Mouse (Mus musculus) macrophage (primary cell): Measurements from ENCODE around the gene D5Ertd579e. TPM values are rescaled to one million over a fixed set of nuclear protein-coding genes. Genes with fewer than 3 reads are reported as not detected.

Source experiments
- H3K27ac ChIP-seq: fragments of 350-480 bp; formaldehyde crosslinking; 2 replicates; pipeline ENCODE4 v1.9.0; 2021
- H3K36me3 ChIP-seq: fragments of 350-480 bp; formaldehyde crosslinking; 2 replicates; pipeline ENCODE4 v1.9.0; 2021; ENCODE audit errors: inconsistent target
- H3K4me3 ChIP-seq: fragments of 350-480 bp; formaldehyde crosslinking; 2 replicates; pipeline ENCODE4 v1.9.0; 2021; ENCODE audit errors: inconsistent target
- H3K79me2 ChIP-seq: fragments of 350-480 bp; formaldehyde crosslinking; 2 replicates; pipeline ENCODE4 v1.9.0; 2021; ENCODE audit errors: inconsistent target
- WGBS: methylation state at CpG from one replicate; pipeline ENCODE4 v1.1.7; 2026; ENCODE audit warnings: inconsistent platforms; ENCODE audit not compliant: missing documents; 5-methylcytosine and 5-hydroxymethylcytosine counted together
- polyA plus RNA-seq: library from polyadenylated mRNA; stranded (reverse); fragments of 250-400 nt; gene quantifications from 3 replicates; pipeline ENCODE4 v1.2.4, GENCODE M21; 2018; ENCODE audit warnings: inconsistent platforms

The D5Ertd579e gene
- polyA plus RNA-seq, 1 experiment from 2014 or later = 17.3 TPM

DNA sequence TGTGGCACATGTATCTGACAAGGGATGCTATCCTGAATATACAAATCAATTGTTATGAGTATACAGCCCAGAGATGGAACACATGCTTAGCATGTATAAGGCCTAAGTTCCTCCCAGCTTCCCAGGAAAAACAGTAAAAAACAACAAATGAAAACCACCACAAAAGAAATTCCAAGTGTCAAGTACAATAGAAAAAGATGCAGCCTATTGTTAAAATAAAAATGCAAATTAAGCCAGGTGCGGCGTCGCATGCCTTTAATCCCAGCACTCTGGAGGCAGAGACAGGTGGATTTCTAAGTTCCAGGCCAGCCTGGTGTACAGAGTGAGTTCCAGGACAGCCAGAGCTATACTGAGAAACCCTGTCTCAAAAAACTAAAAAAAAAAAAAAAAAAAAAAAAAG is 138.9 kb downstream of the D5Ertd579e start:
- Histone ChIP-seq H3K4me3 (no peak overlapping the region), H3K79me2 (peaks cover 100% of the 10 kb centered on the region), H3K36me3 (no peaks in the 10 kb centered on the region), H3K27ac (peak overlapping the region; percentile 47; the same call in 1 of the 2 replicates)
- WGBS = 100% methylated on average over 3 of the region's 3 CpGs

DNA sequence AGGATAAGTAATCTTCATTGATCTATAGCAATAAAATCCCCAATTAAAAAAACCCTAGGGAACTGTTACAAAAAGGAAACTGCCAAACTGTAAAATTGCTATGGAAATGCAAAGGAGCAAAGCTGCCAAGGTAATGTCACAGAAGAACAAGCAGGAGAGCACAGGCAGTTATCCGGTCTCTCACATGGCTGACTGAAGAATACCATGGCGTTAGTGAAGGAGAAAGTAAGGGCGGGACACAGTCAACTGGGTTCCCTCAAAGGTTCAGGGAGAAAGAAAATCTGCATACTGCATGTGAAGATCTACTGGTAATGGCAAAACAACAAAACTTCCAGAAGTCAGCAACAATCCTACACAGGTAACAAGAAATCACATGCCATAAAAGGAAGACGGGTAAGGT is 139.5 kb downstream of the D5Ertd579e start:
- H3K27ac ChIP-seq = no peak overlapping the region

DNA sequence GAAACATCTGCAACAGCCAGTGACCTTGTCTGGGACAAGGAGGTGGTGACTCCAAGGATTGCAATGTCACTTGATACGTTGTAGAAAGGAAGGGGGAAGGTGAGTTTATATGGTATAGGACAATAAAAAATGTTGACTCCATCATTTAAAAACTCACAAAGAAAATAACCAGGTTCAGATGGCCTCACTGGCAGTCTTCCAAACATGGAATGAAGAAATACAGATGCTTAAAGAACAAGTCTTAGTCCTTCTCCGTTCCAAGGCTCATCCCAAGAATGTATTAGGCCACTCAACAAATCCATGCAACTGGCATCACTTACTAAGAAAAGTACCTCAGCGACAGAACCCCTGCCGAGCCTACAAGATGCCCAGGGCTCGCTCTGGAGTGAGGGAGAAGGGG is 141.3 kb downstream of the D5Ertd579e start:
- H3K36me3 ChIP-seq = no peaks in the 10 kb centered on the region
- no peak overlapping the region for H3K4me3 ChIP-seq
- WGBS = 94% methylated on average over 4 of the region's 5 CpGs
- peaks cover 100% of the 10 kb centered on the region for H3K79me2 ChIP-seq
- H3K27ac ChIP-seq = peak overlapping the region; percentile 22; the same call in 1 of the 2 replicates

More for the DNA sequence above, 139.5 kb downstream of the D5Ertd579e start:
- Histone ChIP-seq H3K36me3 (no peaks in the 10 kb centered on the region), H3K4me3 (no peak overlapping the region), H3K79me2 (peaks cover 100% of the 10 kb centered on the region)
- 98% methylated on average over 4 of the region's 4 CpGs for WGBS

DNA sequence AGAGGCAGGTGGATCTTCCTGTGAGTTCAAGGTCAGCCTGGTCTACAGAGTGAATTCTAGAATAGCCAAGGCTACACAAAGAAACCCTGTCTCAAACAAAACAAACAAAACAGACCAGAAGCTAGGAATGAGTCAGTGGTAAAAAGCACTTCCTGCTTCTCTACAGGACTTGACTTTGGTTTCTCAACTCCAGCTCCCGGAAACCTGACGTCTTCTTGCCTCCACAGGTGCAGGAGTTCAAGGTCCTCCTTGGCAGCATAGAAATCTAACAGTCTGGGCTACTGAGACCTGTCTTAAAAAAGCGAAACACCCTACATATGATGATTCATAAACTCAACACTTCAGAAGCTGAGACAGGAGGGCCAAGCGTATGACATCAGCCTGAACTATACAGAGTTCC is 141.9 kb downstream of the D5Ertd579e start:
- no peak overlapping the region for H3K4me3 ChIP-seq
- WGBS = 43% methylated on average over 4 of the region's 4 CpGs
- H3K27ac ChIP-seq = peak overlapping the region; percentile 22
- H3K79me2 ChIP-seq = peaks cover 97% of the 10 kb centered on the region
- H3K36me3 ChIP-seq = no peaks in the 10 kb centered on the region

DNA sequence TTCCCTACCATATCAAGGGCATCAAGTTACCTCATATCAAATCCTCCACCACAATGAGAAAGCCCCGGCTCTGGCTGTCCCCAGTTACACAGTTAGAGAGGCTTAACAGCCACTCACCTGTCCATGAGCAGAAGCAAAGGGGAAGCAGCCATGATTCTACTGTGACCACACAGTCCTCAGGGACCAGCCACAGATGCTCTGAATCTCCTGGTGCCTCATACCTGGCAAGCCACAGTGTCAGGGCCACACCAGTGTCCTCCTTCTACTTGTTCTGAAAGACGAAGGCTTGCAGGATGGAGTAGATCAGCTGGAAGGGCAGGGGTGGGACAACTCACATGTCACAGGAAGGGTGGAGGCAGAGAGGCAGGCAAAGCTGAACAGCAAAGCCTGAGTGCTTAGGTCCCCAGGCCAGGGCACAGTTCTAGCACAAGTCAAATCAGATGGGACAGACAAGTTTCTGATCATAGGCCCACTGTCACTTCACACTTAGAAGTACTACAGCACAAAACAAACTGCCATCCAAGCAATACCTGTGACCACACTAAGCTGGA is 142.7 kb downstream of the D5Ertd579e start:
- Histone ChIP-seq H3K4me3 (no peak overlapping the region), H3K27ac (peak overlapping the region; percentile 22), H3K36me3 (no peaks in the 10 kb centered on the region), H3K79me2 (peaks cover 97% of the 10 kb centered on the region)
- WGBS = 87% methylated on average over 2 of the region's 2 CpGs

DNA sequence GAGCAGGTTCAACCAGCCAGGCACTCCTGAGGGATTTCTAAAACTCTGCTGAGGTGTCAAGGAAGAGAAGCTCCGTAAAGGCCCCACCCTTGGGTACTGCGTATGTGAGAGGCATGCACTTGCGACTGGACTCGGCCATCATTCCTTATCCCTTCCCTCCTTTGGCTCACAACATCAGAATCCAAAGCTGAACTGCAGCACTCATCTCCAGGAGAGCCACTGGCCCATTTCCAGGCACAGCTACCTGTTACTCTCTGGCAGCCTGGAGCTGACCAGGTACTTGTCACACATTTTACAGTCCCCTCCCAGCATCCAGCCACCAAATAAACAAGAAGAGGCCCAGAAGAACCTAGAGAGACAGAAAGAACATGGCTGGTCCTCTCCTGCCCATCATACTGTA is 143.4 kb downstream of the D5Ertd579e start:
- Histone ChIP-seq H3K27ac (no peak overlapping the region), H3K4me3 (no peak overlapping the region), H3K36me3 (no peaks in the 10 kb centered on the region), H3K79me2 (peaks cover 97% of the 10 kb centered on the region)
- 100% methylated on average over 4 of the region's 4 CpGs for WGBS

Other genes with a start within 250 kb of the D5Ertd579e start
- 11.8 to 24.3 TPM (median 14.8 TPM) in 3 replicates for gene Grpel1, start 231.0 kb downstream of the D5Ertd579e start, polyA plus RNA-seq
- gene Tada2b, start 211.7 kb downstream of the D5Ertd579e start, polyA plus RNA-seq = 7.2 to 9.8 TPM (median 8.2 TPM) in 3 replicates
- gene Ccdc96, start 211.4 kb downstream of the D5Ertd579e start, polyA plus RNA-seq = 0.07 to 0.21 TPM (median 0.14 TPM) in 3 replicates
- gene Tbc1d14, start 102.7 kb downstream of the D5Ertd579e start, polyA plus RNA-seq = 22.5 to 38.4 TPM (median 36.0 TPM) in 3 replicates
- 6.8 to 19.4 TPM (median 17.0 TPM) in 3 replicates for gene Bloc1s4, start 52.6 kb upstream of the D5Ertd579e start, polyA plus RNA-seq
- 220 to 289 TPM (median 288 TPM) in 3 replicates for gene Mrfap1, start 100.7 kb upstream of the D5Ertd579e start, polyA plus RNA-seq
- gene Man2b2, start 134.6 kb upstream of the D5Ertd579e start, polyA plus RNA-seq = 128 to 211 TPM (median 192 TPM) in 3 replicates
- not detected in 3 replicates for gene Ppp2r2c, start 172.5 kb upstream of the D5Ertd579e start, polyA plus RNA-seq